Mouse (Mus musculus) induced T-regulatory cell, adult 2 months (primary cell): ENCODE results near the gene Abcc8.

Experiments used
- DNase-seq: peaks from one replicate; pipeline ENCODE4 v3.0.0-alpha.2; 2012; ENCODE audit warnings: low read depth

Gene Abcc8

DNA sequence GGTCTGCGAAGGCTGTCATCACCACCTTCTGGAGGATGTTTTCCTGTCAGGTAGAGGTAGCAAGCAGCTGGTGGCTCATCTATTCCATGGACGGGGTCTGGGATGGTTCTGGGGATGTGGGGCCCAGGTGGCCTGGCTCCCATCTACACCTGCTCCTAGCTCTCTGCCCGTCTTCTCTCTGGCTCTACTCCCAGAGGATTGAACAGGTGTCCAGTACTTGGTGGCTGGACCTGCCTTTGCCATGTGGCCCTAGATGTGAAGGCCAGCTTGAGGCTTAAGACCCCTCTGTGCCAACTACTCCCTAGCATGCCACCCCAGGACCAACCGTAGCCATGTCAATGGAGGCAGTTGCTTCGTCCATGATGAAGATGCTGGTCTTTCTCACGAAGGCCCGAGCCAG is 74.3 kb downstream of the Abcc8 start:
- DNase-seq = no peak

DNA sequence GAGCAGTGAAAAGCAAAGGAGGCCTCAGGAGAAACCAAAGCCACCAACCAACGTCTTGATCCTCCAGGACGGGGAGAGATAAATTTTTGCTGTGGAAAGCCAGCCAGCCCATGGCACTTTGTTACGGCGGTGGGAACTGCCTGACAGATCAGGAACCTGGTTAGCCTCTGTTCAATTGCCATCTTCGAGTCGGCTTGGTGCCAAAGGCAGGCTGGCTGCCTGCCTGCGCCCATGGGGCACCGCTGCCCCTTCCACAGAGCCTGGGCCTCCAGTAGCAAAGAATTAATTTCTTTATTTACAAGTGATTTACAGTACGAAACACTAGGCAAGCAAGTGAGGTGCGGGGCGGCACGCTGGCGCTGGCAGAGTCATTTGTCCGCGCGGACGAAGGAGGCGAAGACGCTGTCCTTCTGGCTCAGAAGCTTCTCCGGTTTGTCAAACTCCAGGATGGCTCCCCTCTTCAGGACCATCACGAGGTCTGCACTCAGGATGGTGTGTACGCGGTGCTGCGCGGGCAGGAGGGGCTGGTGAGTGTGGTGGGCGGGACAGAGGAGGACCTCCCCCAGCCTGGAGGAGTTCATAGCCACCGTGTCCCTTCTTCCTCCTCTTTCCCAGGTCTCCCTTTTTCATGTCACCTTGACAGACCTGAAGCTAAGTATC is 75.4 kb downstream of the Abcc8 start:
- no peak for DNase-seq

DNA sequence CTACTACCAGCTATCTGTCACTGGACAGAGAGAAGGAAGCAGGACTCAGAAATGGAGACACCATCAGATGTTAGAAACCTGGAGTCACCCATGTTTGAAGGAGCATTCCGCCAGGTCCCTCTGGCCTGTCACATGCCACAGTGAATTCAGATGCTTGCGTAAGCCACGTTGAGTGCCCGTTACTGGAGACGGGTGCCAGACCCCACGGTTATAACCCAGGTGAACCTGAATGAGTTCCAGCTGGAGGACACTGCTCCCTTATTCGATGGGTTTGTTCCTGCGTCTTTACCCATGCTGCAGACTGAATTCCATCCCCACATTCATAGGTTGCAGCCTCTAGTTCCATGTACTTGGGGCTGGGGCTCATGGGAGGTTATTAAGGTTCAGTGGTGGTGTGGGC is 76.1 kb downstream of the Abcc8 start:
- DNase-seq = no peak

DNA sequence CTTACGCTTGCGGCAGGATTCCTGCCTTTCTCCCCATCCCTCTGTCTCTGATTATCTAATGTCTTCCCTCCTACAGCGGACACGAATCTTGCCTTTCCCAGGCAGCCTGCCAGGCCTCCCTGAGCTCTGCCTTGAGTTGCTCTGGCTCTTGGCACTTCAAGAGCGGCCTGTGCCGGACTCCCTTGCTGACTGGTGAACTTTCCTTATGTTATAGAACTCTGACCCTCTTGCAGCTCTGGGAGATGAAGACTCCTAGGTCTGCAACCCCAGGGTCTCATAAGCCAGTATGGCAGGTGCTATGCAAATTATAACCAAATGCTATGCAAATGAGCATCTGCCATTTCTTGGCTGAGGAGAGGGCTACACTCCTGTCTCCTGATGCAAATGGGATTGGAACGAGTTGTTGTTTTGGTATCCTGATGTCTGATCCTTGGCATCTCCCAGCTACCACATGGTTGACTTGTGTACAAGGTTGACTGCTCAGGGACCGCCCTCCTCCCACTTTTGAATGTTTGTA is 76.7 kb downstream of the Abcc8 start:
- no peak for DNase-seq

DNA sequence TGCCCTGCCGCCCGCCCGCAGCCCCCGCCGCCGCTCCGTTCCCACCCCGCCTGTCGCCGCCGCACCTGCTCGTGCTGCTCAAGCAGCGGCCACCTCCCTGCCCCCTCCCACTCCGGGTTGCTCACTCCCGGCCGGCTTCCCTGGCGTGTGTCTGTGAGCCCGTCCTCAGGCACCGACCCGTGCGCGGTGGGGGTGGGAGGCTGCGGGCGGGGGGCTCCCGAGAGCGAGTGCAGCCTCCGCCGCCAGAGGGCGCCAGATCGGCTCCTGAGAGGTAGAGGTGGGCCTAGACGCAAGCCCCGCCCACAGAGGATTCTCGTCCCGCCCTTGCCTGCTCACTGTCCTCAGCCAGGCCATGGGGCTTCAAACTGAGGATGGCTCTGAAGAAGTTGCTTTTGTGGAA is 79.3 kb downstream of the Abcc8 start, which contains the start of gene Kcnj11:
Gene Kcnj11 (minus strand): TSS at position 202 of the 400 bp plus-strand sequence.
- DNase-seq = peak; percentile 85

DNA sequence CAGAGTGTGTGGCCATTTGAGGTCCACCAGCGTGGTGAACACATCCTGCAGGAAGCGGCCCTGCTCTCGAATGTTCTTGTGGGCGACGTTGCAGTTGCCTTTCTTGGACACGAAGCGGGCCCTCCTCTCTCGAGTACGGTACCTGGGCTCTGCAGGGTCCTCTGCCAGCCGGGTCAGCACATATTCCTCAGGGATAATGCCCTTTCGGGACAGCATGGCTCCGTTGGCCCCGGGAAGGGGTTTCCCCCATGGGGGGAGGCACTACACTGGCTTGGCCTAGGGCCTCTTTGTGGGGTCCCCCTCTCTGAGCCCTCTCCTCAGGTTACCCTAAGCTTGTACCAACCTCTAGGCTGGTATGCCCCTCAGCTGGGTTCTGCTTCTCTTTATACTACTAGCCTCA is 80.2 kb downstream of the Abcc8 start:
- peak; percentile 6 for DNase-seq

DNA sequence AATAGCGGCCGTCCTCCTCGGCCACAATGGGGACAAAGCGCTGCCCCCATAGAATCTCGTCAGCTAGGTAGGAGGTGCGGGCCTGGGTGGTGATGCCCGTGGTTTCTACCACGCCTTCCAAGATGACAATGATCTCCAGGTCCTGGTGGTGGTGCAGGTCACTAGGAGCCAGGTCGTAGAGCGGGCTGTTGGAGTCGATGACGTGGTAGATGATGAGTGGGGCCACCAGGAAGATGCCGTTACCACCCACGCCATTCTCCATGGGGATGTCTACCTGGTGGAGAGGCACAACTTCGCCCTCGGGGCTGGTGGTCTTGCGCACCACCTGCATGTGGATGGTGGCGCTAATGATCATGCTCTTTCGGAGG is 80.9 kb downstream of the Abcc8 start:
- DNase-seq = no peak

DNA sequence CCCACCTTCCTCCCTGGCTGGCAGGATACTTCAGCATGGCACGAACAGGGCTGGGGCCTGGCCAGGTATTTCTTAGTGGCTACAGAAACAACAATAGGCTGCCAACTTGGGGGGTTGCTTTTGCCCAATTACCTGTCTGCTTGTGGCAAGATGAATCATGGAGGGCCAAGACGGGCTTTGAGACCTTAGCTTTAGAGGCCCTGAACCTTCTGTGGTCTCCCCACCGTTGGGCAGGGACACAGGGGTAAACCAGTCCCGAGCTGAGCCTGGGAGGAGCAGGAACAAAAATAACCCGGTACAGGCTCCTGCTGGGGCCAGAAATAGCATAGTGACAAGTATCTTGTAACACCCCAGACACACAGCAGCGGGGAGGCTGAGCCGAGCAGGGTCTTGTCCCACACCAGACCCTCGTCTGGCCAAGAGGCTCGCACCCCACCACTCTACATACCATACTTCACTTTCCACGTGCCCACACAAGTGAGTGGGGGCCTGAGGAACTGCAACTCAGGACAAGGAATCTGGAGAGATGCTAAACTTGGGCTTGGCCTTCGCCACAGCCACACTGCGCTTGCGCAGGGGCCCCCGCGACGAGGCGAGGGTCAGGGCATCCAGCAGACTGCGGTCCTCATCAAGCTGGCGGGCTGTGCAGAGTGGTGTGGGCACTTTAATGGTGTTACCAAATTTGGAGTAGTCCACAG is 81.5 kb downstream of the Abcc8 start:
- no peak for DNase-seq

DNA sequence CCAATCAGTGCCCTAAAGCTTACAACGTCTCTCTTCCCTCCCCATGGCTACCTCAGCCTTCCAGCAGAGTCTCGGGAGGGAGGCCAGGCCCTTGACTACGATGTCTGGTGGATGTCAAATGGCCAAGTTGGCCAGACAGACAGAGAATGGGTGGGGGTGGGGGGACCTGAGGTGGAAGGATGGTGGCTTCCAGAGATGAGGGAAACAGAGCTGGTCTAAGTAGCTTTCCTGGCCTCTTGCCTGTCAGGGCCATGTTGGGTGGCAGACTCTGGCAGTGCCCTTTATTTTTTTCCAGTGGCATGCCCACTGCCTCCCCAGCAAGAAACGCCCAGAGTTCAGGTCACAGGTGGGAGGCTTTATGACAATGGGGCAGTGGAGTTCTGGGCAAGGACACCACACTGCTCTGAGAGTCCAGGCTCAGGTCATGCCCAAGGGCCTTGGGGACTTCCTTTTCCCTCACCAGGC is 82.5 kb downstream of the Abcc8 start:
- no peak for DNase-seq

DNA sequence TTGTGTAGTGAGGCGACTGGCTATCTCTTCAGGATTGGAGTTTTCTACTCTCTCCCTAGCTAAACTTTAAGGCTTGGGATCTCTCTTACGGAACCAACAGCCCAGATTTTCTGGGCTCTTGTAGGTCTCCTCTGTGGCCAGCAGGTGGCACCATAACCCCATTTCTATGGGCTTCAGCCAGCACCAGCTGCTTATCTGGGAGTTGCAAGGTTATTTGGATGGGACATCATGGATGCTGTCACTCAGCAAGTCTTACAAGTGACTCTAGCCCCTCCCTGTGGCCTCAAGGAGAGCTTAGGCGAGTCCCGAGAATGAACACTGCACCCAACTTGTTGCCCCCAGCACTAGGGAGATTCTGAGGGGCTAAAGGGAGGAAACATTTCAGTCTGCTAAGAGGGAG is 83.7 kb downstream of the Abcc8 start:
- peak; percentile 77 for DNase-seq

DNA sequence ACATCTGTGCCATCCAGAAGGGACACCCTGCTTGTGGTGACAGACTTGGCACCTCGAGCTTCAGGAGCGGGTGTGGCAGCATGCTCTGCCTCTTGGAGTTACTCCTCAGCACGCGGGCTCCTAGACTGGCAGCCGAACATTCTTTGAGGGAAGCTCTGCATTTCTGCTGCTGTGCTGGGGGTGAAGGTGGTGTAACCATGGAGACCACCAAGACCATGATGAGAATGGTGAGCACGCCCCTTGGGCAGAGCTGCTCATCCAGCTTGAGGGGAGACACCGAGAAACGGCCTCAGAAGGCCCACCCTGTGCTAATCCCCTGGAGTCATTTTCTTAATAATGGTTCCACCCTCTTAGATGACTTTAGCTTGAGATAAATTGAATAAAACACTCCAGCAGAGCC is 87.0 kb downstream of the Abcc8 start:
- DNase-seq = no peak

DNA sequence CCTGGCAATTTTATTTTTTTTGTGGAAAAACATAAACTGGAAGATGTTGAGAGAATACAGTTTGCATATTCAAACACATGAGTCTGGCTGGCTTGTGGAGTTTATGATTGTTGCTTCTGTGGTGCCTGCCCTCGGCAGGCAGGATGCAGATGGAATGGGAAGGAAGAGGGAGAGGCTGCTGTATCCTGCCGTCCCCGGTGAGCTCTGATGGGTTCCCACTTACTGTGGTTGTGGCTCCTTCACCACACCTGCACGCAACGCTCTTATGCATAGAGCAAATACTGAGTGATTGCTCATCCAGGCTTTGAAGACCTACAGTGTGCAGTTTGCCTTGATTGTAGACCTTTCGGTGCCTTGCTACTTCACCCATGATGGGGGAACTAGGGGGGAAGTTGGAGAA is 91.6 kb downstream of the Abcc8 start:
- DNase-seq = no peak

DNA sequence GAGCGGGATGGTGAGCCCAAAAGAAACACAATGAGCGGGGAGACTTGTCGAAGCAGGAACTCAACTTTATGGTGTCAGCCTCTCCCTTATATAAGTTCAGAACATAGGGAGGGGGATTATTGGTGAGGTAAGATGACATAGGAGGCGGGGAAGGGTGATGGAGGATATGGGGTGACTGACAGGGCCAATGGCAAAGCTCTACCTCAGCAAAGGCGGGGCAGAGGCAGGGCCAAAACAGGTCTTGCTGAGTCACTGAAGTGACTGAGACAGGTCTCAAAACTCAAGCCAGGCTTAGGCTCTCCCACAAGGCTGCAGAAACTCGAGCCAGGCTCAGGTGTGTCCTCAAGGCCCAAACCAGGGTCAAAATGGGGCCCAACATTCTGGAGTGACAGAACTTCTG is 93.5 kb downstream of the Abcc8 start:
- DNase-seq = no peak

DNA sequence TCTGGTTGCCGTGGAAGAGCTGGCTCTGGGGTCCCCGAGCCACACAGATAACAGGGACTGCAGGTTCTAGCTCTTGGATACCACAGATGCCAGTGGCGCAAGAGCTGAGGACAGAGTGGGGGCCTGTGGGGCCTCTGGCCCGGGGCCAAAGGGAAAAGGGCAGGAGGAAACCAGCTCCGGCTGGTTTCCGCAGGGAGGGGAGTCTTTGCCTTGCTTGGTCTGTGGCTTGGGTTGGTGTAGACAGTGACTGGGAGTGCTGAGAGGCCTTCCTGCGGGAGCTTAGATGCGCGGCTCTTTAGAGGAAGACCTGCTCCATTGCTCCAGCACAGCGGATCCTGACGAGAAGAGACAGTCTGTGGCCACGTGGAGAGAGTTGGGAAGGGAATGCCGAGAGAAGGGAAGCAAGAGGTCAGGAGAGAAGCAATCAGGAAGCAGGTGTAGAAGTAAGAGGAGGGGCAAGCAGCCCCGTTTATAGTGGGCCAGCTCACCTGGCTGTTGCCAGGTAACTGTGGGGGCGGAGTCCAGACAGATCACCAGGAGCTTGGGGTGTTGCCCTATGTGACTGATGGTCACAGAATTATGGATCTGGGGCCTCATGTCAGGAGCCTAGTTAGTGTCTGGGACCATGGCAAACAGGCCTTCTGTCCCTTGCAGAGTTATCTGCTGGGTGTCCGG is 94.9 kb downstream of the Abcc8 start:
- DNase-seq = no peak

DNA sequence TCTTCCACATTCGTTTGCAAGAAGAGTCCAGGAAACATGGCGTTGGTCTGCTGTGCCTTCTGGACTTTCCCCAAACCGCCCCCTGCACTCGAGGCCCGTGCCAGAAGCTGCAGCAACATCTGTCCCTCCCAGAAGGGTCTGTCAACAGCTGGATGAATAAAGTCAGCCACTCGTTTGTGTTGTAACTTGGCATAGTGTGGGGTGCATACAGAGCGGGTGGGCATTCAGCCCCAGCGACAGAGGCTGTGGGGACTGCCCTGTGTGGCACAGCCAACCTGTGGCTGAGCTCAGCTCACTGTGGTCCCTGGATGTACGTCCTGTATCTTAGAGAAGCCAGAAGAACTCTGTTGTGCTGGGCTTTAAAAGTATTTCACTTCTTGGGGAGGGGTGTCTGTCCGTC is 95.8 kb downstream of the Abcc8 start:
- DNase-seq = no peak

DNA sequence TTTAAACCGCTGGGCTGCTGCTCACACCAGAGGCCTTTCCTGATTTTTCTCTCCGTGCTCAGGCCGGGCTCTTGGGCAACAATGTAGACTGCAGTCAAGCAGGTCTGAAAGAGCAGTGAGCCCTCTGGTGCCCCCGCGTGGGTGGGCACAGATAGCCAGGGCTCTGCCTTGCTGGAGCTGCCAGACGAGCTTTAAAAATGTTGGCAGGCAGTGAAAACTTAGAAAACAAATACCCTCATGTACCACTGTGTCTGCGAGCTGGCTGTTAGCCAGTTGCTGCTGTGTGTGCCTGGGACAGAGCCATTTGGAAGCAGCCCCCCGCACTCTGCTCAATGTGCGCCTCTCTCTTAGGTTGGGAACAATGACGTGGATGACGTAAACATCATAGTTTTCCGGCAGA is 102.2 kb downstream of the Abcc8 start:
- no peak for DNase-seq

DNA sequence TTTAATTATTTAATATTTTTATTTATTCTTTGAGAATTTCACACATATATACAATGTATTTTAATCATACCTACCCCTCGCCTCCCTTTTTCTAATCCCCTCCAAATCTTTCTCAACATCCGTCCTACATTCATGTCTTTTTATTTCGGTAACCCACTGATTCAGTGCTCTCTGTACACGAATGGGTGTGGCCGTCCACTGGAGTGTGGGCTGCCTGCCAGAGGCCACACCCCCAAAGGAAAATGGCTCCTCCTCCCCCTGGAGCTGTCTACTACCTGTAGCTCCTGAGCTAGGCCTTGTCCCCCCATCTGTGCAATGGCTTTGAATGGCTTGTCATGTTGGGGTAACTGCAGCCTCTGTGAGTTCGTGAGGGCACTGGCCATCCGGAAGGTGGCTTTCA is 103.0 kb downstream of the Abcc8 start:
- no peak for DNase-seq

DNA sequence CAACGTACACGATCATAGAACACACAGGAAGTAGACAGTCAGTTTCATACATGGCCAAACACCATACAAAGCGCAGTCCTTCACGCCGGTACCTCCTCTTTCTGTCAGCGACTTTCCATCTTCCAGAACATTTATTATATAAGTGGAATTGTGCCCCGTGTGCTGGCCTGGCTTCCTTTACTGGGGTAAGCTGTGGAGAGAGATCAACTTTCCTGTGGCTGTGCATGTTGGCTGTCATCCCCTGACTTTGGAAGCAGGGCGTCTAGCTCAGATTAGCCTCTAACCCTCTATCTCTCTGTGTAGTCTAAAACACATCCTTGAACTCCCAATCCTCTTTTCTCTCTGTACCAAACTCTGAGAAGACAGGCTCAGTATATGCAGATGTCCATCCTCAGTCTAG is 111.0 kb downstream of the Abcc8 start:
- no peak for DNase-seq

DNA sequence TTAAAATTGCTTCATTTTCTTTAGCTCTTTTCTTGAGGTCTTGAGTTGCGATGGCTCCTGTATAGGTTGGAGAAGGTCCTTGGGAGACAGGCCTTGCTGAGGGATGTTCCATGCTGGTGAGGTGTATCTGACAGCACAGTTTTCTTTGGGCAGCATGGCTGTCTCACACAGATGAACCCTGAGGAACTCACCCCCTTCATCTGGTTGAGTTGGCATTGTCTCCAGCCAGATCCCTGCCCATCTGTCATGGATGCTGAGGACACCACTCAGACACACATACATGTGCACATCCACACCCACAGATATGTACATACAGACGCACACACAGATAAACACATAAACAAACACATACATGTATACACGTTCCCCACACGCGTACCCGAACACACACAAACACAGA is 116.5 kb downstream of the Abcc8 start:
- DNase-seq = no peak

DNA sequence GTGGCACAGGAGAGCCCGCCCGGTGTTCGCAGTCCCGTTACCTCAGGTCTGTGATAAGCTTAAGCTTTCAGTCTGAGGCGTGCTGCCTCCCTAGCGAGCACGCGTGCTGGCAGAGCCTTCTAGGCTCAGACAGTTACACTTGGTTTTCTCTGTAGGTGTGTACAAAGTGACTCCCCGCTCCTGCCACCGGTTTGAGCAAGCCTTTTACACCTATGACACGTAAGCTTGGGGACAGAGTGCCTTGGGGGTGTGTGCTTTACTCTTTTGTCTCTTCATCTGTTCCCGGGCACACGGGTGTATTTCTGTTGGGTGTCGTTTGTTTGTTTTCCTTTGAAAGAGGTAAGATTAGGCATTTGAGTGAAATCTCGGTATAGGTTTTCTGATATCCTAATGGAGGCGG is 118.2 kb downstream of the Abcc8 start:
- DNase-seq = no peak

DNA sequence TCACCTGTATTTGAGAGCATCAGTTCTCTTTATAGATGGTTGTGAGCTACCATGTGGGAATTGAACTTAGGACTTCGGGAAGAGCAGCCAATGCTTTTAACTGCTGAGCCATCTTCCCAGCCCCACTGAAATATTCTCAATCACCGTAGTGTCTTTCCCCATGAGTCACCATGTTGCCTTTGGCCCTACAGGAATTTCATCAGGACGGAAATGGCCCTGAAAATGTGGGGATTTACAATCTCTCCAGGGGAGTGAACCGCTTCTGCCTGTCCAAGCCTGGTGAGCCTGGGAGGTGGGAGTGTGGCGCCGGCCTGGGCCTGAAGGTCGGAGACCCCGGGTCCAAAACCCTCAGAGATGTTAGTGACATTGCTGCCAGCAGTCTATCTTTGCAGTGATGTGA is 119.1 kb downstream of the Abcc8 start:
- DNase-seq = no peak

DNA sequence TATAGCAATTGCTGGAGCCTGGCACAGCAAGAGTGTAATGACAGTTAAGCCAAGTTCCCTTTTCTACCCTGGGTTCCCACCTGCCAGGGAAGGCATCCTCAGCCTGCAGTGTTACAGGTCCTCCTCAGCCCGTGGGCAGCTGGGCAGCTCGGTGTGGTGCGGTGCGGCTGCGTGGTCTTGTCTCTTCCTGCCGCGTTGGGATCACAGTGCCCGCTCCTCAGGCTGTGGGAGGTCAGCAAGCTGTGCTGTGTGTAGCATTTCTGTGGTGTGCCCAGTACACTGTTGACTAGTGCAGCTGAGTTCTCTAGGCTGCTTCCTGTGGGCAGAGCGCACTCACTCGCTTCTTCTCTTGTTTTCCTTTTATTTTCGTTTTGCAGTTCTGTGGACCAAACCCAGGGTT is 121.0 kb downstream of the Abcc8 start:
- peak; percentile 80 for DNase-seq
